Mouse (Mus musculus) hindbrain, embryonic 15.5 days (tissue): Measurements from ENCODE around the gene Tcf7l2. TPM values are rescaled to one million over a fixed set of nuclear protein-coding genes. Genes with fewer than 3 reads are reported as not detected.

Experiments
- ATAC-seq: fragments of 200-750 bp; cut with Nextera tagmentation; 2 replicates; pipeline ENCODE4 v1.8.0; 2017; ENCODE audit warnings: low read depth, moderate number of reproducible peaks, moderate TSS enrichment; ENCODE audit not compliant: low FRiP score
- H3K27ac ChIP-seq: fragments of 300-500 bp; sonication (generic); replicated peaks from 2 replicates; pipeline ENCODE4 v1.5.1; 2015; ENCODE audit warnings: mild to moderate bottlenecking, inconsistent platforms
- H3K27me3 ChIP-seq: fragments of 300-500 bp; sonication (generic); 2 replicates; pipeline ENCODE4 v1.6.1; 2015; ENCODE audit warnings: control low read depth, inconsistent platforms
- H3K36me3 ChIP-seq: fragments of 300-500 bp; sonication (generic); 2 replicates; pipeline ENCODE4 v1.6.1; 2015; ENCODE audit warnings: control low read depth, inconsistent platforms
- H3K4me1 ChIP-seq: fragments of 300-500 bp; sonication (generic); replicated peaks from 2 replicates; pipeline ENCODE4 v1.6.1; 2015; ENCODE audit warnings: control low read depth, inconsistent platforms
- H3K4me2 ChIP-seq: fragments of 300-500 bp; sonication (generic); 2 replicates; pipeline ENCODE4 v1.6.1; 2015; ENCODE audit warnings: moderate library complexity, mild to moderate bottlenecking, inconsistent platforms
- H3K4me3 ChIP-seq: fragments of 300-500 bp; sonication (generic); 2 replicates; pipeline ENCODE4 v1.5.1; 2015; ENCODE audit warnings: mild to moderate bottlenecking, inconsistent platforms
- H3K9ac ChIP-seq: fragments of 300-500 bp; sonication (generic); 2 replicates; pipeline ENCODE4 v1.6.1; 2015; ENCODE audit warnings: inconsistent platforms
- H3K9me3 ChIP-seq: fragments of 300-500 bp; sonication (generic); 2 replicates; pipeline ENCODE4 v1.6.1; 2016; ENCODE audit warnings: control low read depth, inconsistent platforms
- WGBS: fragments of 180-500 bp; shearing (Covaris S2); methylation state at CpG from one replicate; pipeline ENCODE4 v1.1.7; 2015; 5-methylcytosine and 5-hydroxymethylcytosine counted together
- polyA plus RNA-seq: library from polyadenylated mRNA; unstranded; fragments of >200 nt; fragmentation: Nextera tagmentation; extraction: Ambion mirVana; gene quantifications from 2 replicates; pipeline ENCODE4 v1.2.1, GENCODE M21; 2015

Tcf7l2 gene
- polyA plus RNA-seq: 31.9 and 97.2 TPM in 2 replicates

- peak within 1 kb of the TSS; percentile 51 for H3K9ac ChIP-seq
- H3K4me2 ChIP-seq: peak within 1 kb of the TSS; percentile 55
- H3K4me1 ChIP-seq: peaks cover 34% of the 10 kb centered on the region
- H3K36me3 ChIP-seq: no peaks in the 10 kb centered on the region
- peak within 1 kb of the TSS; percentile 44 for H3K4me3 ChIP-seq
- ATAC-seq: peak; percentile 92
- H3K9me3 ChIP-seq: no peaks in the 10 kb centered on the region
- H3K27ac ChIP-seq: peak within 1 kb of the TSS; percentile 82
- under 1% methylated on average over 37 of the region's 42 CpGs for WGBS
- peaks cover 18% of the 10 kb centered on the region for H3K27me3 ChIP-seq
Measured at GRCm38 (mm10) chr19:55741439-55741928, at the start of gene Tcf7l2. TSS of gene Tcf7l2 (plus strand) at chr19:55741820.

DNA sequence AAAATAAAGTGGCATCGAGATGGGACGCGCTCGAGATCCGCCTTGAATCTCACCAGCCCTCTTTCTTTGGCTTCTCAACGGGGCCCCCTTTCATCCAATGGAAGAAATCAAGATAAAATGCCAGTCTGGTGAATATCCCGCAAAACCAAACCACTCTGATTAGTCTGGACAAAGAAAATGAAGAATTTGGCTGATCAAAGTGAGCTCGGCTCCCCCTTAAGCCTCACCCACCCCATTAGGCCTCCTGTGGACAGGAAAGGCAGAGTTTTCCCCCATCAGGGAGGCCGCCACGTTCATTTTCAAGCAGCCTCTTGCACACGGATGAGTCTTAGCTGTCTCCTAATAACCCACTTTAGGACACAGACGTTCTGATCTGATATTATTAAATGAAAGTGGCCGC, 47.0 kb upstream of the Tcf7l2 start:
- Histone ChIP-seq H3K27me3 (peaks cover 9% of the 10 kb centered on the region; the same call in 1 of the 2 replicates), H3K4me2 (no peak overlapping the region), H3K4me1 (peaks cover 9% of the 10 kb centered on the region), H3K36me3 (no peaks in the 10 kb centered on the region), H3K9me3 (no peaks in the 10 kb centered on the region), H3K4me3 (no peak overlapping the region), H3K9ac (no peak overlapping the region), H3K27ac (no peak overlapping the region)
- ATAC-seq: no peak
- 24% methylated on average over 13 of the region's 13 CpGs for WGBS

DNA sequence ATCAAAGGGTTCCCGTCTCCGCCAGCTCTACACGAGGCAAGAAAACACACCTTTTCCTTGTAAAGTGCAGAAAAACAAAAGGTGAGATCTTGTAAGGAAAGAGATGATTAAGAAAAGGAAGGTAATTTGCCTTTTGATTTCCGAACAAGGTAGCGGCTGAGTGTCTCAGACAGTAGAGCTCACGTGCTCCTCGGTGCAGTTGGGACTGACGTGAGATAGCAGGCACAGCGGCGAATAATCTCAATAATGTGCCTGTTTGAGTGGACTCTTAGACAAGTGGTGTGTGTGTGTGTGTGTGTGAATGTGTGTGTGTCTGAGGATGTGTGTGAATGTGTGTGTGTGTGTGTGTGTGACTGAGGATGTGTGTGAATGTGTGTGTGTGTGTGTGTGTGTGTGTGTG, 46.2 kb upstream of the Tcf7l2 start:
- 73% methylated on average over 10 of the region's 10 CpGs for WGBS
- Histone ChIP-seq H3K9me3 (no peaks in the 10 kb centered on the region), H3K9ac (no peak overlapping the region), H3K4me3 (no peak overlapping the region), H3K36me3 (no peaks in the 10 kb centered on the region), H3K27ac (no peak overlapping the region), H3K4me1 (peaks cover 9% of the 10 kb centered on the region), H3K27me3 (peaks cover 9% of the 10 kb centered on the region; the same call in 1 of the 2 replicates), H3K4me2 (no peak overlapping the region)
- ATAC-seq: no peak

GRCm38 (mm10) chr19:55698892-55699291, 42.7 kb upstream of the Tcf7l2 start:
- Histone ChIP-seq H3K9ac (no peak overlapping the region), H3K4me3 (no peak overlapping the region), H3K9me3 (no peaks in the 10 kb centered on the region), H3K27me3 (peaks cover 5% of the 10 kb centered on the region; the same call in 1 of the 2 replicates), H3K4me2 (no peak overlapping the region), H3K36me3 (no peaks in the 10 kb centered on the region), H3K4me1 (peaks cover 9% of the 10 kb centered on the region), H3K27ac (no peak overlapping the region)
- no peak for ATAC-seq
- 87% methylated on average over 5 of the region's 5 CpGs for WGBS

GRCm38 (mm10) chr19:55700214-55700568, 41.4 kb upstream of the Tcf7l2 start:
- WGBS: 51% methylated on average over 6 of the region's 6 CpGs
- Histone ChIP-seq H3K27ac (no peak overlapping the region), H3K4me2 (no peak overlapping the region), H3K4me3 (no peak overlapping the region), H3K36me3 (no peaks in the 10 kb centered on the region), H3K27me3 (0 out of 2 replicates have a peak, but pooled peaks cover 4% of the 10 kb centered on the region), H3K4me1 (no peaks in the 10 kb centered on the region), H3K9me3 (no peaks in the 10 kb centered on the region), H3K9ac (no peak overlapping the region)
- ATAC-seq: no peak

DNA sequence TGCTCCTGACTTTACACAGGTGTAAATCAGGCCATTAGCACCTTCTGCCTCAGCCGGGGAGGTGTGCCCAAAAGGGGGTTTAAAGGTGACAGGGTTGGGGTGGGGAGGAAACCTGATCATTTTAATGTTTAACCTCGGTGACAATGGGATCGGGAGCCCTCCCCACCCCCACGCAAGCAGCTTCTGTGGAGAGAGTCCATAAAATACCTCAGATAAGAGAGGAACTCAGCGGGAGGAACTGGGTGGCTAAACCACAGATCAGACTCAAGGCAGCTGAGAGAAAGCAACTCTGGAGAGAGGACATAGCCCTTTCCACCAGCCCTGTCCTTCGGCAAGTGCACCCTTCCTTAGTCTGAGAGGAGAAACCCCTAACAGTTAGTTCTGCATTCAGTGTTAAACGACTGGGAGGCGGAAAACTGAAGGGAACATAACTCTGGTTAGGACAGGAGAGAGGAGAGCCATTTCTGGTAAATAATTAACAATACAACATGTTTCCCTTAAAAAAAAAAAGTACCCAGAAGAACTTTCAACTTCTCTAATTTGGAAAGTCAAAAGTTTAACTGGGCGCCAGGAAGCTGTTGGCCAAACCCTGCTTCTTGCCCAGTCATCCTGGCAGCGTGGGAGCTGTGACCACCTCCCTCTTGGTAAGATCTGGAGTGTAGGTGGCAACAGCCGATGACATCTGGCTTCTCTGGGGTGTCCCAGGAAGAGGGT, 40.9 kb upstream of the Tcf7l2 start:
- H3K4me1 ChIP-seq: no peaks in the 10 kb centered on the region
- 0 out of 2 replicates have a peak, but pooled peaks cover 4% of the 10 kb centered on the region for H3K27me3 ChIP-seq
- H3K27ac ChIP-seq: no peak overlapping the region
- WGBS: 57% methylated on average over 11 of the region's 11 CpGs
- no peak for ATAC-seq
- H3K9me3 ChIP-seq: no peaks in the 10 kb centered on the region
- no peak overlapping the region for H3K4me2 ChIP-seq
- H3K4me3 ChIP-seq: no peak overlapping the region
- no peaks in the 10 kb centered on the region for H3K36me3 ChIP-seq
- H3K9ac ChIP-seq: no peak overlapping the region

DNA sequence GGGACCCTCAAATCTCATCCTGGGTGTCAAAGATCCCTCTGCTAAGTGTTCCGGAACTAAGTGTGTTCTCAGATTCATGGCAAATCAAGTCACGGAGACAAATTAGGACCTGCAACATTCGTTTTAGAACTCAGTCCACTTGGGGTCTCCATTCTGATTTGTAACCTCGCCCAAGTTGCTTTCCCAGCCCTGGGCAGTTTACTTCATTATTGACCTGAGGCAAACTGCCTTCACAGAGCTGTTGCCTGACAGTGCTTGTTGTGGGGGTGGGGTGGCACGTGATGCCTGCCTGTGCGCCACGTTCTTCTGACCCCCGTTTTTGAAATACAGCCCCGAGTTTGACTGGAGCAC, 40.4 kb upstream of the Tcf7l2 start:
- no peak for ATAC-seq
- H3K4me2 ChIP-seq: no peak overlapping the region
- H3K27ac ChIP-seq: no peak overlapping the region
- WGBS: 87% methylated on average over 9 of the region's 9 CpGs
- H3K9me3 ChIP-seq: no peaks in the 10 kb centered on the region
- no peak overlapping the region for H3K4me3 ChIP-seq
- H3K4me1 ChIP-seq: no peaks in the 10 kb centered on the region
- H3K36me3 ChIP-seq: no peaks in the 10 kb centered on the region
- no peak overlapping the region for H3K9ac ChIP-seq
- 0 out of 2 replicates have a peak, but pooled peaks cover 4% of the 10 kb centered on the region for H3K27me3 ChIP-seq

DNA sequence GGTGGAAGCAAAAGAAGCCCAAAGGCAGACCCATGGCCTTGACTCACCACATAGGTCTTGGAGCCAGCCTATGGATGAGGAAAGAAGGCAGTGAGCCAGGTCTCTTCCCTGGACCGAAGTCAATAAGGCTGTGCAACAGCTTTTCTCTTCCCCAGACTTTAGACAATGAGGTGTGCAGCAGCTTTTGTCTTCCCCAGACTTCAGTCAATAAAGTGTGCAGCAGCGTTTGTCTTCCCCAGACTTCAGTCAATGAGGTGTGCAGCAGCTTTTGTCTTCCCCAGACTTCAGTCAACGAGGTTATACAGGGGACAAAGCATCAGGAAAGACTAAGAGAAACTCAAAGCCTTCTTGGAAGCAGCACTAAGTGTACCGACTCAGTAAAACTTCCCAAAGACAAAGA, 39.5 kb upstream of the Tcf7l2 start:
- H3K9me3 ChIP-seq: no peaks in the 10 kb centered on the region
- 0 out of 2 replicates have a peak, but pooled peaks cover under 1% of the 10 kb centered on the region for H3K27me3 ChIP-seq
- H3K27ac ChIP-seq: no peak overlapping the region
- 56% methylated on average over 4 of the region's 4 CpGs for WGBS
- no peaks in the 10 kb centered on the region for H3K36me3 ChIP-seq
- no peak for ATAC-seq
- H3K9ac ChIP-seq: no peak overlapping the region
- H3K4me2 ChIP-seq: no peak overlapping the region
- H3K4me1 ChIP-seq: no peaks in the 10 kb centered on the region
- no peak overlapping the region for H3K4me3 ChIP-seq

GRCm38 (mm10) chr19:55702716-55703115, 38.9 kb upstream of the Tcf7l2 start:
- H3K27ac ChIP-seq: no peak overlapping the region
- H3K27me3 ChIP-seq: no peaks in the 10 kb centered on the region
- H3K4me2 ChIP-seq: no peak overlapping the region
- H3K9me3 ChIP-seq: no peaks in the 10 kb centered on the region
- no peaks in the 10 kb centered on the region for H3K36me3 ChIP-seq
- no peak for ATAC-seq
- no peak overlapping the region for H3K4me3 ChIP-seq
- H3K4me1 ChIP-seq: no peaks in the 10 kb centered on the region
- no peak overlapping the region for H3K9ac ChIP-seq
- WGBS: 95% methylated on average over 8 of the region's 8 CpGs

GRCm38 (mm10) chr19:55704071-55704470, 37.5 kb upstream of the Tcf7l2 start:
- H3K9me3 ChIP-seq: no peaks in the 10 kb centered on the region
- no peaks in the 10 kb centered on the region for H3K36me3 ChIP-seq
- no peaks in the 10 kb centered on the region for H3K4me1 ChIP-seq
- no peak overlapping the region for H3K27ac ChIP-seq
- H3K27me3 ChIP-seq: no peaks in the 10 kb centered on the region
- ATAC-seq: no peak
- no peak overlapping the region for H3K4me2 ChIP-seq
- H3K9ac ChIP-seq: no peak overlapping the region
- WGBS: 28% methylated on average over 6 of the region's 6 CpGs
- H3K4me3 ChIP-seq: no peak overlapping the region

- Histone ChIP-seq H3K4me2 (no peak overlapping the region), H3K27me3 (no peaks in the 10 kb centered on the region), H3K4me3 (no peak overlapping the region), H3K9me3 (no peaks in the 10 kb centered on the region), H3K36me3 (no peaks in the 10 kb centered on the region), H3K27ac (no peak overlapping the region), H3K9ac (no peak overlapping the region), H3K4me1 (no peaks in the 10 kb centered on the region)
- 67% methylated on average over 7 of the region's 7 CpGs for WGBS
- no peak for ATAC-seq
Measured at GRCm38 (mm10) chr19:55706300-55706699, 35.3 kb upstream of the Tcf7l2 start.

- H3K4me2 ChIP-seq: no peak overlapping the region
- no peak overlapping the region for H3K9ac ChIP-seq
- H3K9me3 ChIP-seq: no peaks in the 10 kb centered on the region
- no peak for ATAC-seq
- 92% methylated on average over 6 of the region's 6 CpGs for WGBS
- H3K27me3 ChIP-seq: no peaks in the 10 kb centered on the region
- H3K4me1 ChIP-seq: no peaks in the 10 kb centered on the region
- no peak overlapping the region for H3K4me3 ChIP-seq
- H3K27ac ChIP-seq: no peak overlapping the region
- no peaks in the 10 kb centered on the region for H3K36me3 ChIP-seq
Measured at GRCm38 (mm10) chr19:55706806-55707205, 34.8 kb upstream of the Tcf7l2 start.
